Mouse (Mus musculus) G1E (cell line): ENCODE measurements around the gene Chpt1.

Source experiments
- CTCF ChIP-seq: IDR thresholded peaks from 2 replicates; pipeline ENCODE4 v1.5.1; 2012; ENCODE audit warnings: low read depth, low read length, inconsistent platforms, mixed read lengths
- GATA1 ChIP-seq: IDR thresholded peaks from 2 replicates; pipeline ENCODE4 v1.6.1; 2012; ENCODE audit warnings: borderline replicate concordance, low read length, inconsistent platforms, mixed read lengths
- TAL1 ChIP-seq: conservative IDR thresholded peaks from 2 replicates; pipeline ENCODE4 v1.6.1; 2012; ENCODE audit warnings: low read depth, low read length, inconsistent platforms, mixed read lengths

DNA sequence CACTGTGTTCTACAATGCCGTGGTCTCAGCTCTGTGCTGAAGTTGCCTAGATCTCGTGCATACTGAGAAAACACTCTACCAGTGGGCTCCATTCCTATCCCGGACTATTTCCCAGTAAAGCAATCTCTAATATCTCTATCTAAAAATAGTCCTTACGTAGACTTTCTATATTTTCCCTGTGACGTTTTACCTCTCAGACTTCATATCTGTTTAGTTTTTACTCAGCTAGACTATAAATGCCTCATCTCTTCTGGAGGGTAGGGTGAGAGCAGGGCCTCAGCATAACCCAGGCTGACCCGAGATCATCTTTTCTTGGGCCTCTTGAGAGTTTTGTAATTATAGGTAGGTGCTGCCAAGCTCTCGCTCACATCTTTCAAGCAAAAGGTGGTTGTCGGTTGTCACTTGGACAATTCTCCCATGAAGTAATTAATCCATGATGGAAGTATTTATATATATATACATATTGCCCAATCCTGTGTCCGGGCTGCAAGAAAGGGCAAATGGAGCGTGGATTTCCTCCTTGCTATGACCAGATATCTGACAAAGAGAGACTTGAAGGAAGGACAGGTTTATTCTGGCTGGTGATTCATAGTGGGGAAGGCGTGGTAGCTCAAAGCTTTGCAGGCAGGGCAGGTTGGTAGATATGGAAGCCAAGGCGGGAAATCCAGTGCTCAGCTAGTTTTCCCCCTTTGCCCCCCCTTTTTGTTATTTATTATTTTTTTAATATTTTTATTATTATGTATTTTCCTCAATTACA is 95.8 kb downstream of the Chpt1 start:
- TF ChIP-seq CTCF (no peak), TAL1 (no peak), GATA1 (no peak)
